Mouse (Mus musculus) heart, adult 11 months (tissue): ENCODE data around the gene Fam47c.

Source experiments
- DNase-seq: peaks from one replicate; pipeline ENCODE4 v3.0.0; 2022

Gene Fam47c

DNA sequence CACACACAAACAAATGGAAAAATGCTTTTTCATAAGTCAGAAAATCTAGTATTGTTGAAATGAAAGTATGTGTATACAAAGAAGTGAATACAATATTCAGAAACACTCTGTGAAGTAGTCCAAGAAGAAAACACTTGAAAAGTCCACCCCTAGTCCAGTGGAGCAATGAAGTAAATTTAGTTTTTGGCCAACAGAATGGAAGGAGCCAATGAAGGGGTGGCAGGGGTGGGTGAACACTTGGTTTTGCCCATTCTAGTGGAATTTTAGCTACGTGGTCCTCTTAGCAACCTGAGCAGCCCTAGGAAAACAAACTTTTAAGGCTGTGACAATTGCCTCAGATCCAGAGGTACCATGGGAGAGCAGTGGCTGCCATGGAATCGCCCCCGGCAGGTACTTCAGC, at the start of gene Fam47c:
TSS of gene Fam47c (plus strand) at position 301 of the 400 bp plus-strand sequence.
- no peak for DNase-seq

DNA sequence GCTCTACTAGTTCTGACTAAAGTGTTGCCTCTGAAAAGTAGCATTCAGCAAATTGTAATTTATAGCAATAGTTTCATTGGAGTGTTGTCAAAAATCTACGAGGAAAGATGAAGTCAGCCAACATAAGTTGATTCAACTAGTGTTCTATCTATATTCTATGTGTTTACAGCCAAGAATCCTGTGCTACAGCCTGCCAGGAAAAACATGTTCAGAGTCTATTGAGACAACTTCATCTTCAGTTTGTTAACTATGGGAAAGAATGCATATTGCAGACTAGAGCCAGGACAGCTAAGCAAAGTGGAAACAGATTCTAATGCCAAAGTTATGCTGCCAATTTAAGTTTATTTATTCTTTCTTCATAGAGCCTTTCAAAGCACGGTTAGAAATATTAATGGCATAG, 31.8 kb downstream of the Fam47c start:
- DNase-seq, result no peak

DNA sequence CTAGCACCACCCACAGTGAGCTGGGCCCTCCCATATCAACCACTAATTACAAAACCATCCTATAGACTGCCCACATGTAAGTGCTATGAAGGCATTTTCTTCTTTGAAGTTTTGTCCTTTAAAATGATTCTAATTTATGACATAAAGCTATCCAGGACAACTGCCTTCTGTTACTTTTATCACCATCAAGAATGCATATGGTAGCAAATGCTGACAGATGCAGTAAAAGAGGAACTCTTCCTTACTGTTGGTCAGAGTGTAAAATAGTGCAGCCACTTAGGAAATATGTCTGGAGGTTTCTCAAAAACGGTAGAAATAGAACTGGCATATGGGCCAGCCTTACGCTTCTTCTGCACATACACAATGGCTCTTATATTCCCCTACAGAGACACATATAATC, 39.5 kb downstream of the Fam47c start:
- no peak for DNase-seq
